Mouse (Mus musculus) megakaryocyte, embryonic 14.5 days (primary cell): ENCODE results near the gene Aplf.

Source experiments
- FLI1 ChIP-seq: IDR thresholded peaks from 2 replicates; pipeline ENCODE4 v1.6.1; 2012; ENCODE audit warnings: low read length, inconsistent platforms, mixed read lengths
- GATA1 ChIP-seq: IDR thresholded peaks from 3 replicates; pipeline ENCODE4 v1.6.1; 2012; ENCODE audit warnings: mixed read lengths, low read length, inconsistent platforms, borderline replicate concordance

DNA sequence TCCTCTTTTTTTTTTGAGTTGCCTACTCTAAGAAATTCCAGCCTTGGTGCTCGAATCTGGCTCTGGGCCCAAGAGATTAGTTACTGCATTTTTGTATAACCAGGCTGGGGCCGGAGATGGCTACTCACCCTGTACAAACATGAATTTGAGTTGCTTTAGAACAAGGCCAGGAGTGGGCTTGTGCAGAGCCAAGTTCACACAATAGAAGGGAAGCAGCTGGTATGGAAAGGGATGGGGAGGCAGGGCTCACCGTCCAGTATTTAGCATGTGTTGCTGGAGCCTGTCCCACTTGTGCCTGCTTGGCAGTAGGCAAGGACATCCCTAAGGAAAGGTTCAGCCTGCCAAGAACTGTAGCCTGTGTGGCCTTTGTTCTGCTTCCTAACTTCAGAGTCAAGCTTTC lies 50.7 kb downstream of the Aplf start:
- TF ChIP-seq GATA1 (no peak), FLI1 (no peak)
